Mouse (Mus musculus) CD4-positive, CD25-positive, alpha-beta regulatory T cell, adult 2 months (primary cell): Measurements from ENCODE around the gene Ube2v1.

Source experiments
- DNase-seq: peaks from one replicate; pipeline ENCODE4 v3.0.0-alpha.2; 2012; ENCODE audit warnings: low read depth, low spot score

Ube2v1 gene

DNA sequence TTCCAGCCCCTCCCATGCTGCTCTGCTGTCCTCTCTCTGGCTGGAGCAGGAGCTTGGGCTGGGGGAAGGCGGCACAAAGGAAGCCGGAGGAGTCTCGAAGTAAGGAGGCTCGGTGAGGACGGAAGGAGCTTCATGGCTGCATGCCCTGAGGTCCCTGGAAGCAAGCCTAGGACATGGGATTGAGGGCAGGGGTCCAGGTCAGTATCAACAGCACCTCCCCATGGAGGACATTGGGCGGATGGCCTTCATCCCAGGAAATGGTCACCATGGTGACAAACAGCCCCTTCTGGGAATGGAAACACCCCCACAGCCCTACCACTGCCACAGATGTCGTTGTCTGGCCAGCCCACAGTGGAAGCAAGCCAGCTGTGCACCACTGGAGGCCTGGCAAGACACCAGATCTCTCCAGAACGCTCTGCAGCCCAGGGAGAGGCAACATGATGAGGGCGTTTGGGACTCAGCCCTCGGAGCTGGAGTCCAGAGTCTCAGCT is 37.4 kb downstream of the Ube2v1 start:
- DNase-seq: no peak

DNA sequence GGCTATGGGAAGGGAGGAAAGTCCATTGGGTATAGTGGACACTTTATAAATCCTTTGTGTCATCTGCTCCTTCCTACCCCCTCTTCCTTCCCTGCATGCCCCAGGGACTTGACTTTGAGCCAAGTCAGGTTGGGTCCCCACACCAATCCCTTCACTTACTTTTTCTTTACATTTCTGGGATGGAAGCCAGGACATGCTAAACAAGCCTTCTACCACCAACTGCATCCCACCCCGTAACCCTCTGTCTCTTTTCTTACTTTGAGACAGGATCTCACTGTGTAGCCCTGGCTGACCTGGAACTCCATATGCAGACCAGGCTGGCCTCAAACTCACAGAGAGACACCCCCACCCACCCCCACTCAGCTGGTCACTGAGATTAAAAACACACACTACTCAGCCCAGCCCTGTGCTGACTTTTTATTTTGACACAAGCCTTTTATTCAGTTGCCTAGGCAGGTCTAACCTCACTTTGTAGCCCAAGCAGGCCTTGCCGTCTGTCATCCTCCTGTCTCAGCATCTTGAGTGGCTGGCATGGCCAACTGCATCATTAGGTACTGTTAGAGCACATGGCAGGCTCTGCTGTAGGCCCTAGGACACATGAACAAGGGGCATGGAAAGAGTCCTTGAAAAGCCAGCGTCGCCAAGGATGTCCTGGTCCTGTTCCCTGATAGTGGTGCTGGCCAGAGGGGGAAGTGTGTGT is 38.2 kb downstream of the Ube2v1 start:
- DNase-seq: no peak

DNA sequence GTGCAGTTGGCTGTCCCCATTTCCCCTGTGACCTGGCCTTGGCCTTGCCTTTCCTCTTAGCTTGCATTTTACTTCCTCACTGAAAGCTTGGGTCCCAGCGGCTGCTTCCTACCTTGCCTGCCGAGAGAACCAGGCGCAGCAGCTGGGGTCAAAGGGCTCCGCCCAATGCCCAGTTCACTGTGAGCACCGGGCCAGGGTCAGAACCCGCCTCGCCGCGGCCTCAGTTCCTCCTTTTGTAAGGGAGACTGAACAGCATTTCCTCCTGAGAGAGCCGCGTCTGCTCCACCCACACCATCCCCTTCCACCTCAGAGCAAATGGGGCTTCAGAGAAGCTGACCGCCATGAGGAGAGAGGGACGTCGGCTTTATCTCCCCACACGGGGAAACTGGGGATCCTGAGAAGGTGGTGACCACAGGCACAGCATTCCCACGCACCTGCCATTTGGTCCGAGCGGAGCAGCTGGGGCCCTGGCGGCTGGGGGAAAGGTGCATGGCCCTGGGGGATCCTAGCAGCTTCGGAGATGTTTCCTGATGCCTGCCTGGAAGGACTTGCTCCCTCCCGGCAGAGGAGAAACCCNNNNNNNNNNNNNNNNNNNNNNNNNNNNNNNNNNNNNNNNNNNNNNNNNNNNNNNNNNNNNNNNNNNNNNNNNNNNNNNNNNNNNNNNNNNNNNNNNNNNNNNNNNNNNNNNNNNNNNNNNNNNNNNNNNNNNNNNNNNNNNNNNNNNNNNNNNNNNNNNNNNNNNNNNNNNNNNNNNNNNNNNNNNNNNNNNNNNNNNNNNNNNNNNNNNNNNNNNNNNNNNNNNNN is 42.9 kb downstream of the Ube2v1 start:
- DNase-seq: peak; percentile 69

DNA sequence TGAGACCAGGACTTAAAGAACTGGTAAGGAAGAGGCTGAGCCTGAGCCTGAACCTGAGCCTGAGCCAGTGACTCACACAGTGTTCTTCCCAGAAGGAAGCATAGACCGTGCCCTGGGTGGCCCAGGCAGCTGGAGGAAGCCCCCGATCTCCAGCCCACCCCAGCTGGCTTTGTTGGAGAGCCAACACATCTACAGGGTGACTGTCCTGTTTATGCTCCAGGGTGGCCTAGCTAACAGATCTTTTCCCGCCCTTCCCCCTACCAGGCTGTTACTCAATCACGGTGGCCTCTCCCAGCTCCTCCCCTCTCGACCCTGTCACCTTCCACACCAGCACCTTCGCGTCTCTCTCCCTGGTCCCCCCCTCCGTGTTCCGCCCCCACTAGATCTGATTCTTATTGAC is 44.9 kb downstream of the Ube2v1 start:
- DNase-seq: no peak

DNA sequence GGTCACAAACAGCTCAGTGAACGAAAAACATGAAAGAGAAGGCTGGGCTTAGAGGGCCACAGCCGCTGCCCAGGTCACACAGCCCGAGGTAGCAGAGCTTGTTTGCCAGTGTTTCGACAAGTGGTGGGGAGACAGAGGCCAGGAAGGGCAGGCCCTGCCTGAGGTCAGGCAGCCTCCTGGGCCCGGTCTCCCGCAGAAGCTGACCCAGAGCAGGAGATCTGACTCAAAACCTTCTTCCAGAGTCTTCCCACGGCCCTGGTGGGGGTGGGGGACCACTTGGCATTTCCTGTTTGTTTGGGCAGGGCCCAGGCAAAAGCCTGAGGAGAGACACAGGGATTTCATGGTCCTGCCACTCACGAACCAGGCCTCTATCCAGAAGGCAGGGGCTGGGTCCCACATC is 45.9 kb downstream of the Ube2v1 start:
- DNase-seq: no peak

DNA sequence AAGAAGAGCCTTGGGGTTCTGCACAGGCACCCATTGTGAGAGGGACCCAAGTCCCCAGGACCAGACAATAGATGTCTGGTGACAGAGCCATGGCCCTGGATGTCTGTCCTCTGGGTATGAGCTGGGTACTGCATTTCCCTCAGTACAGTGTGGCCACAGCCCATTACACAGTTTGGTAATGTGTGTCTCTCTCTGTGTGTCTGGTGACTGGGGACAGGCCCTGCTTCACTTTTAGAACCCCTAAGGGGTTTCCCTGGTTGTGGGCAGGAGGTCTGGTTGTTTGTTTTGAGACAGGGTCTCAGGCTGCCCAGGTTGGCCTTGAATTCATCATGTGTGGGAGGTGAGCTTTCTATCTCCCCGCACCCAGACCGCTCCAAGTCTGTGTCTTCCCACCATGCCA is 46.6 kb downstream of the Ube2v1 start:
- no peak for DNase-seq

DNA sequence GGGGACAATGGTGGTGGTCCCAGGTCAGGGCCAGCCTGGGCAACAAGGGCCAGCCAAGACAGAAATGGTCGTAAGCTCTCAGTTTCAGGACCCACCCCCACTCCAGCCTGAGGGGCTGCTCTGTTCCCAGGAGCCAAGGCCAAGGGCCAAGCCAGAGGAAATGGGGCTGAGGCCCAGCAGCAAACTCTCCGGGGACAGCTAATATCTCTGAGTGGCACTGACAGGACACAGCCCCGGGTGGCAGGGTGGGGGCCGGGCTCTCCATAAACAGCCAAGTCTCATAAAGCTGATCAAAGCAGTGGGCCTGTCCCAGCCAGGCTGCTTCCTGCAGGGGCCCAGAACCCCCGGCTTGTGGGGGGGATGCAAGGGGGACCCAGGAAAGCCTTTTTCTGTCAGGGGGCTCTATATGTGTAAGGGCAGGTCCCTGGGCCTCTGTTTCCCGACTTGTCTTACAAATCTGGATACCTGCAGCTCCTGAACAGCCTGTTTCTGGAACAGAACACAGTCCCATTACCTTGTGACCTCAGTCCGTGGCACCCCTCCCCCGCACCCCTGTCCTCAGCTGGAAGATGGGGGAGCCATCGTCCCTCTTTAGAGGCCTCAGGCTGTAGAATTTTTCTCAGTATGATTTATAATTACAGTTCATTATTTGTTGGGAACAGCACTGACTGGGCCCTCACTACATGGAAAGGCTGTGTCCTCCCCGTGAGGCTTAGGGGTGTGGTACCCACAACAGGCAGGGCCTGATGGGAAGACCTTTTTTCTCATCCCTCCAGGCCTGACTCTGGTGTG is 48.5 kb downstream of the Ube2v1 start:
- DNase-seq: no peak

DNA sequence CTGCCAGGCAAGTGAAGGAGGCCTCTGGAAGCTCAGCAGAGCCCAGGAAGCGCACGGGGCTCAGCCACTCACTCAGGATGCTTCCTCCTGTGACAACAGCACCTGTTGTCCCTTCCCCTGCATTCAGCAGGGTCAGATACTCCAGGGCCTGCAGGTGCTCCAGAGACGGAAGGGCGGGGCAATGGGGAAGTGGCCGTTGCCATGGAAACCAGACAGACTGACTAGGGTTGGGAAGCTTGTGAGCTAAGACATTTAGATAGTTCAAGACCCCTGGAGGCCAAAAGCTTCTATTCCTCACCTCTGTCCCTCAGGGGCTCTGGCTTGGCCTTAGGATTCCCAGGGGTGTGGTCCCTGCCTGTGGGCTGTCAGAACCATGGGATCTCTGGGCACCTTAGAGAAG is 53.4 kb downstream of the Ube2v1 start:
- peak; percentile 31 for DNase-seq

DNA sequence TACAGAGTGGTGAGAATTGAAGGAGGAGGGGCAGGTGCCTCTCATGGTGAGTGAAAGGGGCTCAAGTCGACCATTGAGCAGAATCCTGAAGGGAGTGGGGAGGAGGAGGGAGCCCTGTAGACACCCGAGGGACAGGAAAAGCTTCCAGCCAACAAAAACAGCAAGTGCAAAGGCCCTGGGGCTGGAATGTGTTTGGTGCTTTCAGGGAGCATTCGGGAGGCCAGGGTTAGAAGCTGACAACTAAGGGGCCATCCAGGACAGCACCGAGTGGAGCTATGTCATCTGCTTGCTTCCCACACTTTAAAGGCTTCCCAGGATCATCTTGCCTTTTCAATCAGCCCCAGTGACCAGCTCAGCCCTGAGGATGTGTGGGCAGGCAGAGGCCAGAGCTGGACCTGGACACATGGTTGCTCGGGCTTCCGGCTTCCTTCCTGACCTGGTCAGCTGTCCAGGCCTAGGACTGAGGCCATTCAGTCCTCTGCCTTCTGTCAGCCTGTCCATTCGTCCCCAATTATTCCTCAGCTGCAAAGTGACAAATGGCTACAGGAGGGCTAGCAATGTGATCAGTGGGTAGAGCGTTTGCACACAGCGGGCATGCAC is 54.6 kb downstream of the Ube2v1 start:
- DNase-seq: no peak

DNA sequence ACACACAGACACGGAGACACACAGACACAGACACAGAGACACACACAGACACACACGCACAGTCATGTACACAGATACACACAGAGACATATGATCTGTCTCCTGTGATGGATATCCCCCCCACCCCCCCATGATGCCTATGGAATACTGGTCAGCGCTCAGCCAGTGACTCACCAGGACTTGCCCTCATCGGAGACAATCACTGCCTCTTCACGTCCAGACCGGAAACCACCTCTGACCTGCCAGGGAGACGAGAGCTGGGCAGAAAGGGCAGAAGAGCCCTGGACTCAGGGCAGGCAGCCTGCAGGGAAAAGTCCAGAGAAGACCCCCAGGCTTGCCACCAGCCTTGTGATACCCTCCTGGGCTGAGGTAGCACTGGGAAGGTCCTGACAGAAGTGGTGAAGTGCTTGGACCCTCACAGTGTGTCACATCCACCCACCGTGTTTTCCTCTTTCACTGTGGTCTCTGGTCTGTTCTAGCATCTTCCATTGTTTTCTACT is 55.7 kb downstream of the Ube2v1 start:
- no peak for DNase-seq

DNA sequence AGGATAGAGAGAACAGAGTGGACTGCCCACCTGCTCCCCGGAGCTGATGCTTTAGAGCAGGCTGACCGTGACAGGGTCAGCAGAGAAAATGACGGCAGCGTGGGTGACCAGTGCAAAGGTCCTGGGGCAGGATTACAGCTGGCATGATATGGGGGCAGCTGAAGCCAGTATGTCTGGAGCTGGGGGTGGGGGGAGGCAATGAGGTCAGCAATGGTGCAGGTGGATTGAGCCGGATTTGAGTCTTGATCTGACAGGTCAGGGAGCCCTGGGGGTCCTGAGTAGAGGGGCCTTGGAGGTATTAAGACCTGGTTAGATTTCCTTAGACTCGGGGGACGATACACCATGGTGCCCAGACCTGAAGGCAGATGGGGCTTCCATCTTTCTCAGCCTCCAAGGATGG is 56.3 kb downstream of the Ube2v1 start:
- DNase-seq: no peak

DNA sequence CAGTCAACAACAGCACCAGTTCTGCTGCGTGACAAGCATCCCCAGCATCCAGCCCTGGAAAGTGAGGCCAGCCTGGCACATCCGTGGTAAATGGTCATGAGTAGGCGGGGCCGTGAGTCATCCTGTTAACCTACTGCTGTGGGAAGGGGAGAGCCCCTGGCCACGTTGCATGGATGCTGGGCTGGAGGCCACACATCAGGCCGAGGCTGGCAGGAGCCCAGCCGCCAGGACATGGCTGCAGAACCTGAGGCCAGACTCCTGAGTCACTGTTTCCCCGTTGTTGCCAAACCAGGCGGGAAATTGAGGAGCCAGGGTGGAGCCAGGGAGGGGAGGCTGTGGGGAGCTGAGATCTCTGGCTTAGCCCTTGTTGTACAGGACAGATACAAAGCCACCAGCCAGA is 57.1 kb downstream of the Ube2v1 start:
- no peak for DNase-seq

DNA sequence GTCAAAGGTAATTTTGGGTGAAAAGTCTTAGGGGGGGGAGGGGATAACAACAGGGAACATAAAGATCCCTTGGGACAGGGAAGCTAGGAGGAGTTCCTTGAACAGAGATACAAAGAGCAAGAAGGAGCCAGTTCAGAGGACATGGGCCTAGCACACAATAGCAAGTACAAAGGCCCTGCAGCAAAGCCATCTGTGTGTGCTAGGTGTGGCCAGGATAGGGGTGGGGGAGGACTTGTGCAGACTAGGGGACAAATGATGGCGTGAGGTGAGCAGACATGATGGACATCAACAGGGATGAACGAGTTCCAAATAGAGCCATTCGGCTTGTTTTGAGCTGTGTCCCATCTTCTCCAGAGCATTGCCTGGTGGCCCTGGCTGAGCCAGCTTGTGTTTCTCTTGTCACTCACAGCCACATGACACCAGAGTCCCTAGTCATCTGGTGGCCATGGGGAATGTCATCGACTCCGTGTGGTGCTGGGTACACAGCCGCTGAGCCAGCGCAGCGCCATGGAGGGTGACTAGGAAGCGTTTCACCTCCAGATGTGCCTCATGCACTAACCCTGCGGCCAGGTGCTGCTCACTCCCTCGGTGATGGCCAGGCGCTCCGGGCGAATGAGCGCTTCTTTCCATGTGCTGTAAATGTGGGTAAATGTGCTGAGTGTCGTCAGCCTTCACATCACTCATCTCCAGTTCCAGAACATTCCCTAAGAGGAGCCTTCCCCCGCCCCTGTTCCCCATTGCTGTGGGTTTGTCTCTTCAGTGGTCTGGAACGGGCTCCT is 60.3 kb downstream of the Ube2v1 start:
- no peak for DNase-seq

DNA sequence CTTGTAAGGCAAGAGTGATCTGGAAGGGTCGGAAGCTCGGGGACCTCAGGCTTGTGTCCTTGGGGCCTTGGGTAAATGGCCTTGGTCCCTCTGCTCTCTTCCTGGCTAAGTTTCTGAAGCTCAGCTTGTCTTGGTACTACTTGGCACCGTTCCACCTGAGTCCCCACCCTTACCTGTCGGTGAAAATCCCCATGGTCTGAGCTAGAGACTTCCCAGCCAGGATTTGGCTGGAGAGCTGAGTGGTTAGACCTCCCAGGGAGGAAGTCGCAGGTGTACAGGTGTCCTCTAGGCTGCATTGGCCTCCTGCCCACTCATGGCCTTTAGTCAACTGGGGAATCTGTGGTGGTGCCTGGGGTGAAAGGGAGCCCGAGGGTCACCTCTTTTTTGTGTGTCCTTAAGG is 61.1 kb downstream of the Ube2v1 start:
- DNase-seq: no peak

DNA sequence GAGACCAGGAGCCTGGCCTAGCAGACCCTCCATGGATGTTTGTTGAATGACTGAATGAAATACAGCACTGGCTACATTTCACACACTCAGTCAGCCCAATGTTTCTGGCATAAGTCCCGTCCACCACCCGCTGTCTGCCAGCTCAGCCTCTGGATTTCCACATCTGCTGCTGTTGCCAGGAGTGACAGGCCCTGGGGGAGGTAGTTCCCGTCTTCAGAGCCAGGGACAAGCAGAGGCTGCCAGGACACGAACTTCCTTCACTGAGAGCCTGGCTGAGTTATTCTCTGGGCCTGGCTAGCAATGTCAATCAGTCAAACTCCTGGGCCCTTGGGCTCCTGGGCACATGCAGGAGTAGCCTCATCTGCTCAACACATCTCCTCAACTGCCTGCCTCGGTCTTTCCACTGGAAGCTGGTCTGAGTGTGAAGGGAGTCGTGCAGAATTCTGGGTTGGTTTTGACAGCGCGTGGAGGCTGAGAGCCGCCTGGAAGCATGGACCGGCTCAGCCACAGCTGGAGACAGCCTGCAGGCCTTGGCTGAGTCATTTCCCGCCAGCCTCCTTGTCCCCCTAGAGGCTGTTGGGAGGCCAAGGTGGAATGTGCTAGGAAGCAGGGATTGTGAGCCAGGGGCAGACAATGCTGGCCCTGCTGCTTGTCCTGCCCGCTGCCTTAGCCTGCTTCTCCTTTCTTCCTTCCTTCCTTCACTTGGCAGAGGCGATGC is 61.8 kb downstream of the Ube2v1 start:
- no peak for DNase-seq

DNA sequence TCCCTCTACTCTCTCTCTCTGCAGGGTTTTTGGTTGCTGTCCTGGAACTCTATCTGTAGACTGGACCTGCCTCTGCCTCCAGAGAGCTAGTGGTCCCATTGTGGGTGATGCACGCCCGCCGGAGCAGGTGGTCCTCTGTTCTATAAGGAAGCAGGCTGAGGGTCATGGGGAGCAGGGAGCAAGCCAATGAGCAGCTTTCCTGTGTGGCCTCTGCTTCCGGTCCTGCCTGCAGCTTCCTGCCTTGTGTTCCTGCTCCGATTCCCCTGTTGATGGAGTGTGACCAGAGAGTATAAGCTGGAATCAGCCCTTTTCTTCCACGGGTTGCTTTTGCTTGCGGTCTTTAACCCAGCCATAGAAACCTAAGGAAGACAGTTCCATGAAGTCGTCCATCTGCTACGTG is 63.8 kb downstream of the Ube2v1 start:
- no peak for DNase-seq

DNA sequence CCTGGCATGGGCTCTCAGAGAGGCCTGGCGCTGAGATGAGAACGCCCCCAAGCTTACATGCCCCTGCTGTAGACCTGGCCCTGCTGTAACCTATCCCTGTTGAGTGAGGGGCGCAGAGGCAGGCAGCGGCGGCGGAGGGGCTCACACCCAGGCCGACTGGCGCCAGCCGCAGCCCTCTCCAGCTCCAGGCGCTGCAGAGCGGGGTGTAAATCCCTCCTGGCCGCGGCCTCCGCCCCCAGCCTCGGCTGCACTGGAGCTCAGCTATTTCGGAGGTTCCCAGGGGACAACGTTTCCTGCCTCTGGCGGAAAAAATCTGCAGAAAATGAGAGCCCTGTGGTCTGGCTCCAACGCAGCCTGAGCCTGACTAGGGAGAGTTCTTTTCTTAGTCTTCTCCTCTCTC is 66.2 kb downstream of the Ube2v1 start:
- no peak for DNase-seq

DNA sequence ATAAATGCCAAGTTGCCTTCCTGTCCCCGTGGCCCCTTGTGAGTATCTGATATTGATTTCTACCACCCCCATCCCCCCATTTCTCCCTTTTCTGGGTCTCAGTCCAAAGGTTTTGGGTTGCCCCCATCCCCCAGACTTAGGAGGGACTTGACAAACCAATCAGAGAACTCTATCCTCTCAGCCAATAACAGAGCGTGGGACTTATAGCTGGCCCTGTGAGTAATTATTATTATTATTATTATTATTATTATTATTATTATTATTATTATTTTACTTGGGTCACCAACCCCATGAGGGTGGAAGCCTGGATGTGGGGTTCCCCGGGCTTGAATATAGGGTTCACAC is 66.6 kb downstream of the Ube2v1 start:
- DNase-seq: no peak

DNA sequence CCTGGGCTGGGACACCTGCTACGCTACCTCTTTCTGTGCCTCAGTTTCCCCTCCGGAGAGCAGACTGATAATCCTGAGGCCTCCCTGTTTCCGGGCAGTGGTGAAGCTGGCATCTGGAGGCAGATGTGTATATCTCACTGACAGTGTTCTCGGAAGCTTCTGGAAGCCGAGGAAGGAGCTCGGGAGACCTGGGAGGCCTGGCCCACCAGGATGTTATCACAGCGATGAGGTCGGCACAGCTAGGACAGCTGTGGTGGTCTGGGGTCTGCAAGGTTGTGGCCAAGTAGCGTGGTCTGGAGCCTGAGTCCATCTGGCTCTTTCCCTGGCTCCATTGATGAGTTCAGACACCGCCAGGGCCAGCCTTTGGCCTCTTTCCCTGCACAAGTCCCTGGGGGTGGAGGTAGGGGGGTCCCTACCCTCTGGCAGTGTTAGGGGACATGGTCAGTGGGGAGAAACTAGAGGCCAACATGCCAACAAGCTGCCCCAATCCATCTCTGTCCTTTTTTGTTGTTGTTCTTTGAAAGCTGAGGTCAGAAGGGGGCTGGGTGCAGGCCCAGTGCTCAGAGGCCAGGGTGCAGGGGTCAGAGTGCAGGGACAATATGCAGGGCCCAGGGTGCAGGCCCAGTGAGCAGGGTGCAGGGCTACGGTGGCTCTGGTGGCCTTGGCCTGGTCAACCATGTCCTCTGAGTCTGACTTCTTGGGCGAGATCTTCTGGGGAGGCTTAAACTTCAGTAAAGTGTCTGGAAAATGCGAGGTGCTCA is 67.2 kb downstream of the Ube2v1 start:
- no peak for DNase-seq

DNA sequence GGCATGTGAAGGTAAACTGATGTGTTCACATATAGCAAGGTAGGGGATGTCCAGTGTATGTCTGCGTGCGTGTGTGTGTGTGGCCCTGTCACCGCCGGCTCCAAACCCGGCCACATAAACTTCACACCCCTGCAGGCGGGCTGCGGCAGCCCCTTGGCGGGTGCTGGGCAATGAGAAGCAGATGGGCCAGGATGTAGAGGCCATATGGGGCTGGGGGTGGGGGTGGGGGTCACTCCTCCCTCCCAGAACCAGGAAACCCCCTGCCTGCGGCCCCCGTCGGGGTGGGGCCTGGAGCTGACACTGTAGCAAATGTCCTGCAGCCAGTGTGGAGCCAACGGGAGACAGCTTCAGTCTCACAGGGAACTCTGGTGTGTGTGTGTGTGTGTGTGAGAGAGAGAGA is 68.2 kb downstream of the Ube2v1 start:
- no peak for DNase-seq
